Mouse (Mus musculus): ENCODE data around the gene Car6.

The Car6 gene

GRCm38 (mm10) chr4:150228581-150229348 lies 27.6 kb upstream of the Car6 start:
- no peak for DNase-seq

DNA sequence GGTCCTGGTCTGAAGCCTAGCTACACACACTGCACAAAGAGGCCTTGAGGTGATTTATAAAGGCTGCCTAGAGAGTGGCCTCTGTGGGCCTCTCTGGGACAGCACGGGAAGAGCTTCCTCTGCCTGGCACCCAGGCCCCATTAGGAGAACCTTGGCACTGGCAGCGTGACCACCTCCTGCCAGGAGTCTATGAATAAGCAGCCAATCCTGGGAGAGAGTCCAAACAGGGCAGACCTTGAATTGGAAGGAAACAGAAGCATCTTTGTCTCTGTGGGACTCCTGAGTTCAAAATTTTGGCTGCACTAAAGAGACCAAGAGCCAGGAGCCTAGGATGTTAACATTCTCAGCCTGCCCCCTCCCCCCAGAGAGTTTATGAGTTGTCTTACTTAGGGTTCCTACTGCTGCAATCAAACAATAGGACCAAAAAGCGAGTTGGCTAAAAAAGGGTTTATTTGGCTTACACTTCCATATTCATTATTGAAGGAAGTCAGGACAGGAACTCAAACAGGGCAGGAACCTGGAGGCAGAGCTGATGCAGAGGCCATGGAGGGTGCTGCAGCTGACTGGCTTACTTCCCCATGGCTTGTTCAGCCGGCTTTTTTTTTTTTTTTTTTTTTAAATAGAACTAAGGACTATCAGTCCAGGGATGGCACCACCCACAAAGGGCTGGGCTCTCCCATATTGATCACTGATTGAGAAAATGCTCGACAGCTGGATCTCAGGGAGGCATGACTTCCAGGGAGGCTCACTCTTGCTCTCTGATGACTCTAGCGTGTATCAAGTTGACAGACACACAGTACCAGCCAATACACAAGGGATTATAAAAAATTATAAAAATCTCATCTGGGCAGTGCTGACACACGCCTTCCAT lies 25.9 kb upstream of the Car6 start:
- DNase-seq: peak; percentile 62

- no peak for DNase-seq
These were observed 24.6 kb upstream of the Car6 start for GRCm38 (mm10) chr4:150225700-150226099.

DNA sequence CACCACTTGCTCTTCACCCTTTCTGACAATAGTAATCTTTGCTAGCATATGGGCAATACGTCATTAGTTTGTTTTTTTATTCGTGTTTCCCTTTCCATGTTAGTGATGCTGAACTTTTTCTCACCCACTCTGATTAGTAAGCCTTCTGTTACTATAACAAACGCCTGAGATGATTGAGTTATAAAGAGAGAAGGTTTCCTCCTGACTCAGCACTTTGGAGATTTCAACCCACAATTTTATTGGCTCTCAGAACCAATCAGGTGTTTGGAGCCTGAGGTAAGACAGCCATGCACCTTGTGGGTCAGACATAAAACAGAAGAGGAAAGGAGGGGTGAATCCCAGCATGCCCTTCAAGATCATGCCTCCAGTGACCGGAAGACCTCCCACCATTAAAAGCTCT lies 22.7 kb upstream of the Car6 start:
- DNase-seq: no peak

DNA sequence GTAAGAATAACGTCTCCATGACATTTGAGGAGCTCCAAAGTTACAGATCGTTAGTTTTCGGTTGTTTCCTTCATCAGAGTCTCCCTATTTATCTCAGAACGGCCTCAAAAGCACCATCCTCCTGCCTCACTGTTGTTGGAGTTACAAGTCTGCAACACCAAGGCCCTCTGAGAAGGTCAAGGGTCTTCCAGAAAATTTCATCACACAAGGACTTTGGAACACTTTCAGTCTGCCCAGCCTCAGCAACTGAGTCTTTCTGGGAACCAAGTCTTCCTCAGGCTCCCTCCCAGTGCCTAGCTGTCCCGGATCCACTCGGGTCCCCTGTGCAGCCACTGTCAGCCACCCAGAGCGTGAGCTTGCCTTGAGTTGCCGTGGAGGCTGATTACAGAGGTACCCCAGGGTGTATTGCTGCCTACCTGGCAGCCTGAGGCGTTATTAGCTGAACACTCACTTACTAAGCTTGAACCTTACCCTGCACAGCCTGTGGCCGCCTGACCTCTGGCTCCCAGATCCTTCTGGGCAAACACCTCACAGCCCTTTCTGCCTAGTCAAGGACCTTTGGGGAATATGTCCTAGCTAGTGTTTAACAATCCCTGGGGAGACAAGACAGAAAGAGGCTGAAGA lies 20.0 kb upstream of the Car6 start:
- DNase-seq: peak; percentile 54

DNA sequence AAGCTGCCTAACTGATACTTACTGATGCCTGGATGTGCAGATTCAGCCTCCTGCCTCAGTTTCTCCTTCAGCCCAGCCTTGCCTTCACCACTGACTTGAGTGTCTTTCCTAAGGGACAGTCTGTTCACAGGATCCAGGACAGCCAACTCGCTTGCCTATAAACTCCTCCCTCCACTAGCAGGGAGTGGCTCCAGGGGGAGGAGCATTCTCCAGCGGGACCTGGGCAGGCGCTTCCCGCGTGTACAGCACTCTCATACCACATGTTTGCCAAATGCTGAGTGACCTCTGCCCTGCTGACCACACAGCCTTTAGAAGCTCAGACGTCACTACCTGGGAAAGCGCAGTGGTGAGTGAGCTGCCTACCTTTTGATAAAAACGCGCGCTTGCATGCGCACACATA lies 19.5 kb upstream of the Car6 start:
- peak; percentile 81 for DNase-seq

DNA sequence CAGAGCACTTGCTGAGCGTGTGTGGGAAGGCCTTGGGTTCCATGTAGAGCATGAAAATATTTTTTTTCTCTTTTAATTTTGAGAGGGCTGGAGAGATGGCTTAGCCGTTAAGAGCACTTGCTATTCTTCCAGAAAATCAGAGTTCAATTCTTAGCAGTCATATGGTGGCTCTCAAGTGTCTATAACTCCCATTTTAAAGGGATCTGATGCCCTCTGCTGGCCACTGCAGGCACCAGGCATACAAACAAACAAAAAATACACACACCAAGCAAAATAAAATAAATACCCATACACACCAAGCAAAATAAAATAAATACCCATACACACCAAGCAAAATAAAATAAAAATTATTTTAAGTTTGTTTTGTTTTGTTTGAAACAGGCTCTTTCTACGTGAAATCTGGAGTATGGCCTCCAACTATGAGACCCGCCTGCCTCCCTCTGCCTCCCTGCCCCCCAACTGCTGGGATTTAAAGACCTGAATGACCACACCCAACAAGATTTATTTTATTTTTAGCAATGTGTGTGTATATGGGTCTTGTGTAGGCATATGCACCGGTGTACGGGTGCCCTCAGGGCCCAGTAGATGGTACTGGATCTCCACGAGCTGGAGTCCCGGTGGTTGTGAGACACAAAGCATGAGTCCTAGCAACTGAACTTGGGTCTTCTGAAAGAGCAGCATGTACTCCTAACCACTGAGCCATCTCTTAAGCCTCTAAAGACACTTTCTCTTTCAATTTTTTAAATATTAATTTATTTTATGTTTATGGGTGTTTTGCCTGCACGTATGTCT lies 18.6 kb upstream of the Car6 start:
- DNase-seq: peak; percentile 84

- no peak for DNase-seq
These were observed 16.8 kb upstream of the Car6 start for GRCm38 (mm10) chr4:150217935-150218334.

- DNase-seq: no peak
These were observed 16.0 kb upstream of the Car6 start for GRCm38 (mm10) chr4:150217042-150217554.

DNA sequence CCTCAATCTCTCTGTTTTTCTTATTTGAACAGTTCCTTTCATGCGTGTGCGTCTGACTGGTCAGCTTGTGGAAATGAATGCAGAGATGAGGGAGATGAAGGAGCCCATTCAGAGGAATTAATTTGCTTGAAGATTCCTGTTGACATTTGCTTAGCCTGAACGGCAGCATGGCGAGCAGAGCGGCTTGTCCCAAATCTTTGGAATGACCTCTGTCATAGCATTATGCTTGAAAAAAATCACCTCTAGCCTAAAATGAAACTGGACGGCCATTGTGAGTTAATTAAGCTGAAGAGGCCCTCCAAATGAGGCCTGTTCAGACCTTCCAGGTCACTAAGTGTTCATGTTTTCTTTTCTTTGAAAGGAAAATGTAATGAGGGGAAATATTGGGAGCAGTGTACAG lies 15.3 kb upstream of the Car6 start:
- no peak for DNase-seq

DNA sequence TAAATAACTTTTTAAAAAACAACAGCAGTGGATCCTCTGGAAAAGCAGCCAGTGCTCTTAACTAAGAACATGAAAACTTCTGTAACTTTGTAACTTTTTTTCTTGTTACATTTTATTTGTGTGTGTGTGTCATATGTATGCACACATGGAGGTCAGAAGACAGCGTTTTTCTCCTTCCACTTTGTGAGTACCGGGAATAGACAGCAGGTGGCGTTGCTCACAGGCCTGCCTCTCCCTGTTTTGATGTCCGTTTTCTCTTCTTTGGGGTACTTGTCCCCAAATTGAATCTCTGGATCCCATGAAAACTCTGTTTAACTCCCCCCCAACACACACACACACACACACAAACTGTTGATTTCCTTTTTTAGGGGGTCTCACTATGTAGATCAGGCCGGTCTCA lies 12.8 kb upstream of the Car6 start:
- DNase-seq: no peak

DNA sequence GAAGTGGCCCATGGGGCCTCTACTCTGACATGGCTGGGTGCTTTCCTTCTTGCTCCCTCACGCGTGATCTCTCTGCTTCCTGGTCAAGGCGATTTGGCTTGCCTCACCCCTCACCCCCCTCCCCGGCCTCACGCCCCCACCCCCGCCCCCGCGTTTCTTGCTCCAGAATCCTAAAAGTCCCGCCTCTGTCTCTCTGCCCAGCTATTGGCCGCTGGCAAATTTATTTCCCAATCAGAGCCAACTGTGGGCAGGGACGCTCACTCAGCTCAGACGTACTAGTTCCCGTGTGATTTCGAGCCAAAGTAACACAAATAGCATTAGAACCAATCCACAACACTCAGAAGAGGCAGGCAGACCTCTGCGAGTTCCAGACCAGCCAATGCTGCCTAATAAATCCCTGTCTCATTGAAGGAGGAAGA lies 11.4 kb upstream of the Car6 start:
- DNase-seq: peak; percentile 65

DNA sequence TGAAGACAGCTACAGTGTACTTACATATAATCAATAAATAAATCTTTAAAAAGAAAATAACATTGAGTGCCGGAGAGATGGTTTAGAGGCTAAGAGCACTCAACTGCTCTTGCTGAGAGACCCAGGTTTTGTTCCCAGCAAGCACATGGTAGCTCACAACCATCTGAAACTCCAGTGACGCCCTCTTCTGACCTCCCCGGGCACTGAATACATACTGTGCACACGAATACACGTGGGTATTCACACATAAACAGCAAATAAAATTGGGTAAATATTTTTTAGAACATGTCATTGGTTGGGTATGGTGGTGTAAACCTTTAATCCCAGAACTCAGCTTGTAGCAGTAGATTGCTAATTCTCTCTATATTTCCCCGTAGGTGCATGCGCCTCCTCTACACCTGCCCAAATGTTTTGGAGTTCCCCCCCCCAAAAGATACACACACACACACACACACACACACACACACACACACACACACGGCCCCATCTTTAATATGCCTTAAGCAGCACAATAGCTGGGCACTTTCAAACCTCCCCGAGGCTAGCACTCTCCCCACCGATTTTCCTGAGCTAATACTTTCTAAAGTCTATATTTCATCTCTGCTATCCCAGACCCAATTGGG lies 10.9 kb upstream of the Car6 start:
- DNase-seq: no peak

DNA sequence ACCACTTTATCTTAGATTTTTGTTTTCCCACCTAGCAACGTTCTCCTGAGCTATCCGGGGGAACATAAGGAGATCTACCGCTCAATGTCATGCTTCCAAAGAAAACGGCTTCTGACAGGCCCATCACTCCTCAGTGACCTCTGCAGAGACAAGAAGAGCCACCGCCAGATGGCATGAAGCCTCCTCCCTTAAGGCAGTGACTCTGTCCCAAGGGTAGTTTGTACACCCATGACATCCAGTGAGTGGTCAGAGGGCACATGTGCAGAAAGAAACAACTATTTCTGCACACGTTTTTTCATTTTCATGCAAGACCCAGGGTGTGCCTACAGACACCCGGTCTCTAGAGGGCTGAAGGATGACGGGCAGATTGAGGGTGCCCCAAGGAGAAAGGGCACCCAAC lies 9.2 kb upstream of the Car6 start:
- no peak for DNase-seq

DNA sequence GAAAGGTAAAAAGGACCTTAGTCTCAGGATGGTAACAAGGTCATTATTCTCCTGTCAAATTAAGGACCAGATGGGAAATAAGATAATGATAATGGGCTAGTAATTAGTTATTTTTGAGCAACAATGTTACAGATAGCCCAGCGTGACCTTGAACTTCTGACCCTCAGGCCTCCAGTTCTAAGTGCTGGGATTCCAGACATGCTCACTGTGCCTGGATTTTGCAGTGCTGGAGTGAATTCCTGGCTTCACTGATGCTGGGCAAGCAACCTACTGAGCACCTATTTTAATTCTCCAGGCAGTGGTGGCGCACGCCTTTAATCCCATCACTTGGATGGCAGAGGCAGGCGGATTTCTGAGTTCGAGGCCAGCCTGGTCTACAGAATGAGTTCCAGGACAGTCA lies 8.6 kb upstream of the Car6 start:
- no peak for DNase-seq

DNA sequence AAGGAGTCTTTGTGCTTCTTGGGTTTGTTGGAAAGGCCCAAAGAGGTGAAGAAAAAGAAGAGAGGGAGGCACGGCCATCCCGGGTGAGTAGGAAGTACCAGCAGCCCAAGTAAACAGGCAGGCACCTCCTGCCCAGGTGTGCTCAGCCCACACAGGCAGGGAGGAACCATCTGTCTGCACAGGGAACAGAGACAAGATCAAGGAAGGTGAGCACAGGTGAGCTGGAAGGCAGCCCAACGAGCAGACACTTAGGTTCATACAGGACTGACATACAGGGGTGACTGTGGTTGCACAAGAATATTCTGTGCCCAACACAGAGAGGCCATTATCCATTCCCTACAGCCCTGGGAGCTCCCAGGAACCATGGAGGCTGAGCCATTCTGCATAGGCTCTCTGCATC lies 3.7 kb upstream of the Car6 start:
- no peak for DNase-seq

- no peak for DNase-seq
These were observed 1.6 kb upstream of the Car6 start for GRCm38 (mm10) chr4:150202702-150203101.

GRCm38 (mm10) chr4:150198268-150198667 lies 2.9 kb downstream of the Car6 start:
- DNase-seq: no peak

DNA sequence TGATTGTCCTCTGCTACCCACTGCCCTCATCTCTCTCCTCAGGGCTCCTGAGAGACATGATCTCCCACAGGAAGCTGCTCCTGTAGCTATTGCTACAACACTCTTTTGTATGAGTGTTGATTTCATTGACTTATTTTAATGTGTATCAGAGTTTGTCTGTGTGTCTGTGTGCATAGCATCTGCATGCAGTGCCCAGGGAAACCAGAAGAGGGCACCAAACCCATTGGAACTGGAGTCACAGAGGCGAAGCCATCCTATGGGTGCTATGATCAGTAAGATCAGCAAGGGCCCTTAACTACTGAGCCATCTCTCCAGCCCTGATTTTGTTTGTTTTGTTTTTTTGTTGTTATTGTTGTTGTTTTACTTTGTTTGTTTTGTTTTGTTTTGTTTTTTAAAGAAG lies 7.2 kb downstream of the Car6 start:
- DNase-seq: peak; percentile 73

GRCm38 (mm10) chr4:150192199-150192598 lies 8.9 kb downstream of the Car6 start:
- no peak for DNase-seq

DNA sequence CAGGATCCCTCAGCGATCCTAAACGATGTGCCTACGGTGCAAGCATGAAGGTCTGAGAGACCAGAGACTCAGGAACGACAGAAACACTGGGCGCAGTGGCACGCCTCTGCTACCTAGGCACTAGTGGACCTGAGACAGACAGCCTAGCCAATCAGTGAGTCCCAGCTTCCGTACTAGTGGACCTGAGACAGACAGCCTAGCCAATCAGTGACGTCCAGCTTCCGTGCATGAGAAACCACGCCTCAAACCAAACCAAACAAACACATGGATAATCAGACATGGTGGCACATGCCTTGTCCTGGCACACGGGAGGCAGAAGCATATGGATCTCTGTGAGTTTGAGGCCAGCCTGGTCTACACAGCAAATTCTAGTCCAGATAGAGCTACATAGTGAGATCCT lies 12.9 kb downstream of the Car6 start:
- DNase-seq: no peak

DNA sequence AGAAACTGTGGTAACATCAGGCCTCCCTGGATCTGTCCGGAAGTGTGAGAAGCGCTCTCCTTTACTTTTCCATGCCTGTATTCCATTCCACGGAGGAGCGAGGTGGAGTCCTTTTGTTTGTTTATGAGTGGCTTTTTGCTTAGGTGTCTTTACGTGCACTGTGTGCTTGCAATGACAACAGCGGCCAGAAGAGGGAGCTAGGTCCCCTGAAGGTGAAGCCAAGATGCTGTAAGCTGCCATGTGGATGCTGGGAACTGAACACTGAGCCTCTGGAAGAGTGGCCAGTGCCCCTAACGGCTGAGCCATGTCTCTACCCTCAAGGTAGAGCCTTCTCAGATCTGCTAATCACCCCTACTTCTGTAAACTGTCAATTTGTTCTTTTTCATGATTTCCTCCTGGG lies 19.8 kb downstream of the Car6 start:
- DNase-seq: no peak
